Mouse (Mus musculus) brown adipose tissue, adult 24 weeks (tissue): ENCODE results near the gene Mnx1. TPM values are rescaled to one million over a fixed set of nuclear protein-coding genes. Genes with fewer than 3 reads are reported as not detected.

Experiments used
- H3K27ac ChIP-seq: fragments of 200-500 bp; replicated peaks from 2 replicates; pipeline ENCODE4 v1.5.1; 2012; ENCODE audit warnings: low read depth, mild to moderate bottlenecking, low read length
- H3K4me1 ChIP-seq: fragments of 200-500 bp; 2 replicates; pipeline ENCODE4 v1.6.1; 2012; ENCODE audit warnings: low read length, mixed read lengths; ENCODE audit not compliant: control insufficient read depth, insufficient read depth, insufficient read length
- H3K4me3 ChIP-seq: fragments of 200-500 bp; 2 replicates; pipeline ENCODE4 v1.5.1; 2012; ENCODE audit warnings: low read depth, mild to moderate bottlenecking, low read length, moderate library complexity; ENCODE audit not compliant: insufficient read depth
- polyA plus RNA-seq: library from polyadenylated mRNA; stranded (reverse); fragments of >200 nt; gene quantifications from 2 replicates; pipeline ENCODE4 v1.2.4, GENCODE M21; 2012; ENCODE audit not compliant: missing spikeins, insufficient read depth, insufficient read length

Mnx1 gene
- not detected in 2 replicates for polyA plus RNA-seq

DNA sequence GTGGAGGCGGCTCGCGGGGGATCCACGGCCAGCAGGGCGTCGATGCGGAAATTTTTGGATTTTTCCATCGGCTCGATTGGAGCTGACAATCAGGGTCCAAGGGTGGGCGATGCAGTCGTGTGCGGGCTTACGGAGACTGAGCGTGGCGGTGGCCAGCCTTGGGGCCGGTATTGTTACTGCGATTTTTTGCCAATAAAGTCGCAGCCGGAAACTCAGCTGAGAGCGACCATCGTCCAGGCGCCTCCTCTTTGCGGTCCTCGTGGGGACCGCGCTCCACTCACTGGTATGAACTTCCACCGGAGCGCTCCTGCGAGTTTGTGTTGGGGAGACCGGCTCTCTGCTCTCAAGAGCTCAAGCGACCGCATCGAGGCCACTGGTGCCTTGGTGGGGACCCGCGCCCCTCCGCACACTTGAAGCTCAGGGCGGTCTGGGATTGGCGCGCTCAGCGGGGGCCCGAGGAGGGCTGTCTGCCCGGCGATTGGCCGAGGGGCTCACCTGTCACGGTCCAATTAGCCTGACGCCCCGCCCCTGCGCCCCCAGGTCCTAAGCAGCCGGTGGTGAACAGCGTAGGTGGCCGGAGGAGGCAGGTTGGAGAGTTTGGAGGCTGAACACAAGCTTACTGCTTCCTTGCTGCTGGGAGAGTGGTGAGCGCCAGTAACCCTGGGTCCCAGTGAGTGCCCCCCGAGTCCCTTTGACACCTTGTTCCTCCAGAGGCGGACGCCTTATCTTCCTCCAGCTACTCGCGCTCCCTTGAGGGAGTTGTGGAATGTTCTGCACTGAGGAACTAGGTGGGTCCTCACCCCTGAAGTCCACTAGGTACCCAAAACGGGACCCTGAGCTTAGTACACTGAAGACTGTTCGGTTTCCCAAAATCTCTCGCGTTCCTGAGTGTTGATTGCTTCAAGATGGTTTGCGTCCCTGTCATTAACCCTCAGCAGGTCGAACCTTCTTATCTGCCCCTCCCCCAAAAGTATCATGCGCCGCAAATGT is at the start of gene Mnx1:
TSS of gene Mnx1 (minus strand) at position 263 of the 990 bp plus-strand sequence.
- H3K4me3 ChIP-seq: peak within 1 kb of the TSS; percentile 11; the same call in 1 of the 2 replicates
- H3K27ac ChIP-seq: no peak within 1 kb of the TSS
- no peaks in the 10 kb centered on the region for H3K4me1 ChIP-seq

DNA sequence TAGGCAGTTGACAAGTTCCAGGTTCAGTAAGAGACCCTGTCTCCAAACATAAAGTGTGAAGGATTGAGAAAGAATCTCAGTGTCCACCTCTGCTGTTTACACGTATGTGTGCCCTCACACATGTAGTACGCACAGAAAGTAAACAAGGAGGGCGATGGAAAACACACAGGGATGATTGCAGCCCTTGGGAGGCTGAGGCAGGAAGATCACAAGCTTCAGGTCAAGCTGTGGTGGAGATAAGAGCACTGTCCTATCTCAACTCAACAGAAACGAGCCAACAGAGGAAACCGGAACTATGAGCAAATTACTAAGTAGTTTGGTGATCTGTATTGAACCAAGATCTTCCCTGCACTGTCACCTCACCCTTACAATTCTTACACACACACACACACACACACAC is 38.2 kb upstream of the Mnx1 start:
- H3K27ac ChIP-seq: no peak overlapping the region
- no peaks in the 10 kb centered on the region for H3K4me1 ChIP-seq
- no peak overlapping the region for H3K4me3 ChIP-seq

- Histone ChIP-seq H3K4me1 (no peaks in the 10 kb centered on the region), H3K27ac (no peak overlapping the region), H3K4me3 (no peak overlapping the region)
Measured at GRCm38 (mm10) chr5:29515888-29516287, 37.6 kb upstream of the Mnx1 start.

DNA sequence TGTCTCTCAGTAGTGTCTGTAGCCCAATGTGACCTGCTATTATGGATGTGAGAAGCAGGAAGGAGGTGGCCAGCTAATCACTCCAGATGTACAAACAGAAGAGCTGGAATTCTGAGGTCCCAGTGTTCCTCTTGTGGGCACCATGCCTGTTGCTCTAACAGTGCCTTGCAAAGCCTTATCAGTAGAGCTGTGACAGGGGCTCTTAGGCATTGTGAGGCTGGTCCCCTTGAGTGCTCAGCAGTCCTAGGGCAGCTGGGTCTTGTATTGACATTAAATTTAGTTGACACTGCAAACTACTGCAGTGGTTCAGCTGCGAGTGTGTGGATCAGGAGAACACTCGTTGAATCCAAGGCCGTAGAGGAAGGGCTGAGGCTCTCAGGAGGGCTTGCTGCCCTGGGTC is 28.7 kb upstream of the Mnx1 start:
- no peaks in the 10 kb centered on the region for H3K4me1 ChIP-seq
- no peak overlapping the region for H3K27ac ChIP-seq
- no peak overlapping the region for H3K4me3 ChIP-seq

GRCm38 (mm10) chr5:29487321-29487720 is 9.1 kb upstream of the Mnx1 start:
- Histone ChIP-seq H3K27ac (no peak overlapping the region), H3K4me3 (no peak overlapping the region), H3K4me1 (no peaks in the 10 kb centered on the region; the same call in 1 of the 2 replicates)

DNA sequence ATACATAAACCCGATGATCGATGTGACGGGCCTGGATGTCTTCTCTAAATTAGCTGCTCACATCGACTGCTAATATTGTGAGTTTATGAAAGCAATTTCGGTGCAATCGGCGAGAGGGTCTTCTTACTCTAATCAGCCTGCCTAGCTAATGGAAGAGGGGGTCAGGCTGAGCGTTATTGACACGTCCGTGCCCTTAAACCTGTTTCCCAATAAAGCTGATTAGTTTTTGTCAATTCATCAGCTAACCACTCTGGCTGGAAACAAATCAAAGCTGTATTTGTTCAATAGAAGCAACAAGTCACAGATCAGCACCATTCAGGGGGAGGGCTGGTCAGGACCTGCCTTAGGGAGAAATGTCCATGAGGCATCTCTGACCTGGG is 7.7 kb upstream of the Mnx1 start:
- H3K4me1 ChIP-seq: no peaks in the 10 kb centered on the region; the same call in 1 of the 2 replicates
- no peak overlapping the region for H3K4me3 ChIP-seq
- H3K27ac ChIP-seq: no peak overlapping the region

GRCm38 (mm10) chr5:29484965-29485940 is 7.0 kb upstream of the Mnx1 start:
- no peak overlapping the region for H3K4me3 ChIP-seq
- no peak overlapping the region for H3K27ac ChIP-seq
- no peaks in the 10 kb centered on the region; the same call in 1 of the 2 replicates for H3K4me1 ChIP-seq

DNA sequence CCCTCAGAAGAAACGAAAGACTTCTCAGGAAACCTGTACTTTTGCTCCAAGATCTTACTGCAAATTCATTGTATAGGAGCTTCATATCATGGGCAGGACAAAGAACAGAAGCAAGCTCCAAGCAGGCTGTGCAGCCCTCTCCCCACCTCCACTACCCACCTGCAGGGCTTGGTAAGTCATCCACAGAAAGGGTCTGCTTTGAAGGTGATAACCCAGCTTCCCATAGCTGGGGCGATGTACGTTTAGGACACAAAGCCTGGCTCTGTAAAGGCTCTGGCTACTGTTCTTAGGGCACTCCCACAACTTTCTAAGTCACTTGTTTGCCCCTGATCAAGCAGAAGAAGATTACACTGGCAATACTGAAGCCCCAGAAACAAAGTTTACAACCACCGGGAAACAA is 5.5 kb upstream of the Mnx1 start:
- H3K4me1 ChIP-seq: no peaks in the 10 kb centered on the region; the same call in 1 of the 2 replicates
- no peak overlapping the region for H3K27ac ChIP-seq
- H3K4me3 ChIP-seq: no peak overlapping the region

DNA sequence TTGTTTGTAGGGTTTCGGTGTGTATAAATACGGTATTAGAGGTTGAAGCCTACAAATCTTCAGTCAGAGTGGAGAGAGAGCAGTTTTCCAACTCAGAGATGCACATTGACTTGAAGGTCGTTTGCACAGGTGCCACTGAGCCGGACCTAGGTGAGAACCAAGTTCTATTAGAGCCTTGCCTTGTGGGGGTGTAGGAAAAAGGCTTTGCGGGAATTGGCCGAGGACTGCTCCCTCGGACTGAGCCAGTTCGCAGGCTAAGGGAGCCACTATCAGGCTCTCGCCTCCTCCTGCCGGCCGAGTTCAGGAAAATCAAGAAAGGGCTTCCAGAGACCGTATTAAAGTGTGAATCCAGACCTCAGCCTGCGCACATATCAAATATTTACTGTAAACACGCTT is 926 bp upstream of the Mnx1 start:
- H3K27ac ChIP-seq: no peak overlapping the region
- H3K4me3 ChIP-seq: no peak overlapping the region
- H3K4me1 ChIP-seq: no peaks in the 10 kb centered on the region

DNA sequence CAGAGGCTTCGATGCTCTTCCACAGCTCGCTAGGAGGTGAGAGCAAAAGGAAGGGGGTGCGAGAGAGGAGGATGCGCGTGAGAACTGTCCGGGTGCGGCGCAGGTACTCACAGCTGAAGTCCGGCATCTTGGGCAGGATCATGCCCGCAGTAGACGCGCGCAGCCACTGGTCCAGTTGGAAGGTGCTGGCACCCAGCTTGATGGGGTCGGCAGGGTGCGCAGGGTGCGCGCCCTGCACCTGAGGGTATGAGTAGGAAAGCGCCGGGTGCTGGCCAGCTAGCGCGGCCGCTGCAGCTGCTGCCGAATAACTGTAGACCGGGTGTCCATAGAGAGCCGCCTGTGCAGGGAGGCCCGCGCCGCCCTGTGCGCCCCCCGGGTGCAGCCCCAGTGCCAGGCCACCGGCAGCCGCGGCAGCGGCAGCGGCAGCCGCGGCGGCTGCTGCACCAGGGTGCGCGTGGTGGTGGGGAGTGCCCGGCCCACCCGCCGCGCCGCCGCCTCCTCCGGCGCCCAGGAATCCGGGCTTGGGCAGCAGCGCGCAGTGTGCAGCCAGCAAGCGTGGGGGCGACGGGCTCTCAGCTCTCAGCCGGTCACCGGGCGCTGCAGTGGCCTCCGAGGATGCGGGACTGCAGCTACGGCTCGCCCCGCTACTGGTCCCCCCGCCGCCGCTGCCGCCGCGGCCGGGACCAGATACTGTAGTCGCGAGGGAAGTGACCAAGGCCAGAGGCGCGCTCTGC is 629 bp downstream of the Mnx1 start:
- Histone ChIP-seq H3K4me3 (peak overlapping the region; percentile 11; the same call in 1 of the 2 replicates), H3K4me1 (no peaks in the 10 kb centered on the region), H3K27ac (no peak overlapping the region)

DNA sequence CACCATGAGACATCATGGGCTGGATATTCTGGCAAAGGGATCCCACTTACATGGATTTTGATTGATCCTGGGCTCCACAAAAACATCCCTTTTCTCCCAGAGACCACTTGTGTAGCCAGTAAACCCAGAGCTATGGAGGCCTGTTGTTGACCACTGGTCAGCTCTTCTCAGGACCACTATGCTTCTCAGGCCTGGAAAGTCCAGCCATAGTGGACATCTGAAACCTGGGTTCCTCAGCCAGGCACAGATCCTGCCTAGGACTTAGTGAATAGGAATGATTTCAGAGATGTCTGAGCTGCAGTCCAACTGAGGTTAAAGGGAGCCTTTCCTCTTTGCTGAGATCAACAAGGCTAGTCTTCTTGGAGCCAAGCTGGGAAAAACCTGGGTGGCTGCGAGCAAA is 2.2 kb downstream of the Mnx1 start:
- H3K27ac ChIP-seq: no peak overlapping the region
- no peaks in the 10 kb centered on the region for H3K4me1 ChIP-seq
- H3K4me3 ChIP-seq: no peak overlapping the region

GRCm38 (mm10) chr5:29475556-29475955 is 2.7 kb downstream of the Mnx1 start:
- Histone ChIP-seq H3K4me1 (no peaks in the 10 kb centered on the region), H3K27ac (no peak overlapping the region), H3K4me3 (no peak overlapping the region)

DNA sequence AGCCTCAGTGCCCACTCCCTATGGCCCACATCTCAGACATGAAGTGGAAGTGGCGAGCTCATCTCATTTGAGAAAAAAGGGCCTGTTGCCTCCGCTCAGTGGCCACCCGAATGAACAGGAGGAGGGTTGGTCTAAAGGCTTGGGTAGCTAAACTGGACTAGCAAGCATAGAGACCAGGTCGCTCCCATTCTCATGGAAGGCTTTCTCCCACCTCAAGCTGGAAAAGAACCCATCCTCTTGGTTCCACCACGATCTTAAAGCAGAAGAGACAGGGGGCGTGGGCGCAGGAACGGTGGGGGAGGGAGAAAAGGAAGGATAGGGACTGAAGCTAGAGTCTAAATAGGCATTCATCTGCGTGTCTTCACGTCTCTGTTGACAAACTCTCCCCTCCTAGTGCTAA is 3.2 kb downstream of the Mnx1 start:
- H3K27ac ChIP-seq: no peak overlapping the region
- no peak overlapping the region for H3K4me3 ChIP-seq
- no peaks in the 10 kb centered on the region for H3K4me1 ChIP-seq

DNA sequence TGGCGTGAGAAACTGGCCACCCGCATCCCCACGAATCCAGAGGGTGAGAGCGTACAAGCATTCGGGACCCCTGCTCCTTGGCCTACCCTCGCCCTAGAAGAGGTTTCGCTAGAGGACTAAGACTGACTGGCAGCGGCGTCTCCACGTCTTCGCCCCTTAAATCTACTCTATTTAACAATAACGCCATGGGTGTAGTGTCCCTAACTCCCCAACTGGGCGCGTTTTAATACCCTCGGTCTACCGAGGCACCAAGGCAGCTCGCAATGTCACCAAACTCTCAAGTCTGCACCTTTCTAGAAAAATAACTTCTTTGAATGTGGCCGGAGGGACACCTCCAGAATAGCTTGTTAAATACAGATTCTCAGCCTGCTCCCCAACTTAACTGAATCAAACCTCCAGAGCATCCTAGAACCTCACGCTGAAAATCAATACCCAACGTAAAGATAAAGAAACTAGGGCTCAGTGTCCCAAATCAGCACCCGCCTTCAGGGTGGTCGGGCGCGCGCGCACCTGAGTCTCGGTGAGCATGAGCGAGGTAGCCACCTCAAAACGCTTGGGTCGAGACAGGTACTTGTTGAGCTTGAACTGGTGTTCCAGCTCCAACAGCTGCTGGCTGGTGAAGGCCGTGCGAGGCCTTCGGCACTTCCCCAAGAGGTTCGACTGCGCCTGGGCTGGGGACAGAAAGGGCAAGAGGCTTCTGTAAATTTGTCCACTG is 3.9 kb downstream of the Mnx1 start:
- no peak overlapping the region for H3K4me3 ChIP-seq
- no peaks in the 10 kb centered on the region for H3K4me1 ChIP-seq
- no peak overlapping the region for H3K27ac ChIP-seq
